Mouse (Mus musculus): ENCODE results near the gene Tpra1. TPM values are rescaled to one million over a fixed set of nuclear protein-coding genes. Genes with fewer than 3 reads are reported as not detected.

The Tpra1 gene
- polyA plus RNA-seq, 1 experiment from 2014 or later: 44.8 TPM

DNA sequence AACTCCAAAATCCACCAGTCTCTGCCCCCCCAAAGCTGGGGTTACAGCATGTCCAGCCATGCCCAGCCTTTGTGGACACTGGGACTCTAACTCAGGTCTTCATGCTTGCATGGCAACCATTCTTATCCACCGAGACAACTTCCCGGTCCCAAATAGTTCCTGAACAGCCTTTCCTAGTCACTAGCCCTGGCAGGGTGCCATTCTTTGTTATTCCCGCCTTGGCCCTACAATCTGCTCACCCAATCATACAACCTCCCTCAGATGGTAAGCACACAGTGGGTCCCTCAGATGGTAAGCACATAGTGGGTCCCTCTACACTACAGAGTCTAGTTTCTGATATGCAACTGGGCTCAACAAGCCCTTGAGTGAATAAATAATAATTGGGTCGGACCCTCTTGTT is 31.5 kb upstream of the Tpra1 start:
- no peak for ATAC-seq (ENCODE audit: insufficient read depth, low FRiP score, low TSS enrichment)
- DNase-seq (ENCODE audit: low spot score): no peak
- 60% methylated on average over 4 of the region's 4 CpGs for WGBS
- Histone ChIP-seq H3K9me3 (ENCODE audit: control insufficient read depth, low read length) (no peaks in the 10 kb centered on the region), H3K9ac (ENCODE audit: low read length) (no peak overlapping the region), H3K36me3 (ENCODE audit: control insufficient read depth, insufficient read depth, low read length) (no peaks in the 10 kb centered on the region), H3K4me3 (ENCODE audit: low read depth, low read length) (no peak overlapping the region), H3K4me2 (ENCODE audit: low read depth) (no peak overlapping the region), H3K27me3 (ENCODE audit: control insufficient read depth, insufficient read depth, low read length) (no peaks in the 10 kb centered on the region), H3K4me1 (ENCODE audit: control insufficient read depth, insufficient read depth, low read length) (peaks cover 5% of the 10 kb centered on the region; the same call in 1 of the 2 replicates), H3K27ac (ENCODE audit: low read depth, low read length) (no peak overlapping the region)

DNA sequence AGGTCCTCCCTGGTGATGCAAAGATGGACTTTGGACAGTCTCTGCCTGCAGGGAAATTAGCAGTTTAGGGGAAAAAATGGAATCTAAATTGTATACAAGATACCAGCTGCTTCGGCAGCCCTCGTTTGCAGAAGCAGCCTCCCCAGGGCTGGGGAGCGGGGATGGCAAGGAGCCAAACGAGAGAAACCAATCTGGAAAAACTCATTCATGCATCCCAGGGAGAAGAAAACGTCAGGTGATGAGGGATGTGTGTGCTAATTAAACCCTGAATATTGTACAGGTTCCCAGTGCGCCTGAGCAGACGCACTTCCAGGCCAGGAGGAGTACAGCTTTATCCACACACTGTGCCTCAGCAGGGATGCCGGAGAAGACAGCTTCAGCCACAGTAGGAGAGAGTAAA is 30.5 kb upstream of the Tpra1 start:
- Histone ChIP-seq H3K9ac (ENCODE audit: low read length) (no peak overlapping the region), H3K27me3 (ENCODE audit: control insufficient read depth, insufficient read depth, low read length) (no peaks in the 10 kb centered on the region), H3K4me1 (ENCODE audit: control insufficient read depth, insufficient read depth, low read length) (peaks cover 5% of the 10 kb centered on the region; the same call in 1 of the 2 replicates), H3K36me3 (ENCODE audit: control insufficient read depth, insufficient read depth, low read length) (no peaks in the 10 kb centered on the region), H3K4me2 (ENCODE audit: low read depth) (no peak overlapping the region), H3K9me3 (ENCODE audit: control insufficient read depth, low read length) (no peaks in the 10 kb centered on the region), H3K27ac (ENCODE audit: low read depth, low read length) (no peak overlapping the region), H3K4me3 (ENCODE audit: low read depth, low read length) (no peak overlapping the region)
- DNase-seq (ENCODE audit: low spot score) (no peak), ATAC-seq (ENCODE audit: insufficient read depth, low FRiP score, low TSS enrichment) (no peak)
- WGBS: 59% methylated on average over 8 of the region's 8 CpGs

DNA sequence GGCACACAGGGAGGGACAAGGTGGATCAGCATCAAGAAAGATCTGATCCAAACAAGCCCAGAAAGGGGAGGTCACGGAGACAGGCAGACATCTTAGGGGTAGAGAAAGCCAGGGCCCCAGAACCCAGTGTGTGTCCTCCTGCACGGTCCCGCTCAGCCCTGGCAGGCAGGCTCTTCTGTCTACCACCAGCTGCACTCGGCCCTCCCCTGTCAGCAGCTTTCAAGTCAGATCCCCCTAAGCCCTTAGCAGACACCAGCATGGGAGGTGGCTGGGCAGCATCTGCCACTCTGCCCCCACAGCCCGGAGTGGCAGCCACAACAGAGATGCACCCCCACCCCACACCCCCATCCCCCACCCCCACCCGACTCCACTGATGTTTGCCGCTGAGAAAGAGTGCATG is 29.2 kb upstream of the Tpra1 start:
- Histone ChIP-seq H3K4me1 (ENCODE audit: control insufficient read depth, insufficient read depth, low read length) (peaks cover 5% of the 10 kb centered on the region; the same call in 1 of the 2 replicates), H3K4me3 (ENCODE audit: low read depth, low read length) (peak overlapping the region; percentile 75; the same call in 1 of the 2 replicates), H3K36me3 (ENCODE audit: control insufficient read depth, insufficient read depth, low read length) (no peaks in the 10 kb centered on the region), H3K27me3 (ENCODE audit: control insufficient read depth, insufficient read depth, low read length) (no peaks in the 10 kb centered on the region), H3K9me3 (ENCODE audit: control insufficient read depth, low read length) (no peaks in the 10 kb centered on the region), H3K27ac (ENCODE audit: low read depth, low read length) (no peak overlapping the region), H3K9ac (ENCODE audit: low read length) (no peak overlapping the region), H3K4me2 (ENCODE audit: low read depth) (peak overlapping the region; percentile 73)
- ATAC-seq (ENCODE audit: insufficient read depth, low FRiP score, low TSS enrichment) (no peak), DNase-seq (ENCODE audit: low spot score) (no peak)
- 38% methylated on average over 7 of the region's 7 CpGs for WGBS

DNA sequence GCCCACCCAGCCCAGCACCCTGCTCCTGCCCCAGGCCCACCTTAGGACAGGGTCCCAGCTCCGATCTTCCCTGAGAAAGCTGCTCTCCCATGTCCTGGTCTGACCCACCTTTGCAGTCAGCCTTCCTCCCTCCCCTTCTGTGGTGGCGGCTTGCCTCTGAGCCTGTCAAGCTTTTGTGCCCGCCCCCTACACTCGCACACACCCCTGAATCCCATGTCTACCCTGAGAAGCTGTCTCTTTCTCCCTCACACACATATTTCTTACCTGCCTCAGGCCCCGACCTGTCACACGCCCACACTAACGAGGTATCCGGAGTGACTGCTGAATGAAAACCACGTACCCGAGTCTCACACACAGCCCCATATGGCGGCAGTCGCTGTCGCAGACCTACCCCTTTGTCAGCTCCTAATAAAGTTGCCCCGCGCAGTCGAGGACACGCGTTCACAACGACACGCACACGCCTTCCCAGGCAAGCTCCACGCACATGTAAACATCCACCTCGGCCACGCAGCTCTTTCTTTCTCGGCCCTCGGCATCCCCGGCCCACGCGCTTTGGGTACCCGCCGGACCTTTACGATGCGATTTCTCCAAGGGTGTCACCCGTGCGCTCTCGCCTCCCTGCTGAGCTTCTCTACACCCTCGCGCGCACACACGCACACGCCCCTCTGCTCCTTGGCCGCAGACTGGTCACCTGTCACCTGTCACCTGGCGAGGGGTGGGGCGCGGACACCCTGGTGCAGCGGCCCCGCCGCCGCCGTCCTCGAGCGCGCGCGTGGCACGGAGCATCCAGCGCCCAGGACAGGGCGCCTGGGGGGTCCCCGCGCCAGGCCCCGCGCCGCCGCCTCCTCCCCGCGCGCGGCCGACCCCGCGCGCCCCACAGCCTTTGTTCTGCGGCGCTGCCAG is 27.8 kb upstream of the Tpra1 start:
- DNase-seq (ENCODE audit: low spot score): peak; percentile 61
- 3% methylated on average over 67 of the region's 74 CpGs for WGBS
- H3K27me3 ChIP-seq (ENCODE audit: control insufficient read depth, insufficient read depth, low read length): no peaks in the 10 kb centered on the region

DNA sequence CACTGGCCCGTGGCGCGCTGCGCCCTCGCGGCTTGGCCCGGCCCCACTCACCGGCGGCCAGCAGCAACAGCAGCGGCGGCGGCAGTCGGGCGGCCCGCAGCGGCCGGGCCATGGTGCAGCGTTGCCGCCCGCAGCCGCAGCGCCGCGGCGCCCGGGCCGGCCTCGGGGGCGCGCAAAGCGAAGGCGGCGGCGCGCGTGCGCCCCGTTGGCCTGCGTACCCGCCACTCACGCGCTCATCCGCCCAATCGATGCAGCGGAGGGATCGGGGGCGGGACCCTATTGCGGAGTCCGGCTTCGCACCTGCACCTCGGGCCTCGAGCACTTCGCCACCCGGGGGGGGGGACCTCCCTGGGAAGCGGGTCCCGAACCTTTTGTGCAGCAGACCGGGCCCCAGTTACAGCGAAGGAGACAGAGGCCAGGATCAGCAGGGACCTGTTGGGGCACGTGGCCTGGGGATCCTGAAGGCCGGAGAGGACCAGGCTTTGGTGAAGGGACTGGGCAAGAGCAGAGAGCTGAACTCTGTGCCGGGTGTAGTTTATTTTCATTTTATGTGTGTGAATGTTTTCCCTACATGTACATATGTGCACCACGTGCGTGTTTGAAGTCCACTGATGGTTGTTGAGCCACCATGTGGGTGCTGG is 27.1 kb upstream of the Tpra1 start, which contains the start of gene Podxl2:
Gene Podxl2, minus strand, starts transcription at position 177 of the 641 bp plus-strand sequence.
- H3K9me3 ChIP-seq (ENCODE audit: control insufficient read depth, low read length): no peaks in the 10 kb centered on the region
- H3K27ac ChIP-seq (ENCODE audit: low read depth, low read length): peak within 1 kb of the TSS; percentile 49
- ATAC-seq (ENCODE audit: insufficient read depth, low FRiP score, low TSS enrichment) (peak; percentile 79), DNase-seq (ENCODE audit: low spot score) (peak; percentile 89)
- 7% methylated on average over 45 of the region's 63 CpGs for WGBS
- no peaks in the 10 kb centered on the region for H3K27me3 ChIP-seq (ENCODE audit: control insufficient read depth, insufficient read depth, low read length)
- no peaks in the 10 kb centered on the region for H3K36me3 ChIP-seq (ENCODE audit: control insufficient read depth, insufficient read depth, low read length)
- peak within 1 kb of the TSS; percentile 88 for H3K9ac ChIP-seq (ENCODE audit: low read length)
- peak within 1 kb of the TSS; percentile 73 for H3K4me2 ChIP-seq (ENCODE audit: low read depth)
- peak within 1 kb of the TSS; percentile 75 for H3K4me3 ChIP-seq (ENCODE audit: low read depth, low read length)
- H3K4me1 ChIP-seq (ENCODE audit: control insufficient read depth, insufficient read depth, low read length): peaks cover 5% of the 10 kb centered on the region; the same call in 1 of the 2 replicates

More for the DNA sequence above, 27.8 kb upstream of the Tpra1 start:
- Histone ChIP-seq H3K4me2 (ENCODE audit: low read depth) (peak overlapping the region; percentile 73), H3K36me3 (ENCODE audit: control insufficient read depth, insufficient read depth, low read length) (no peaks in the 10 kb centered on the region), H3K27ac (ENCODE audit: low read depth, low read length) (peak overlapping the region; percentile 49), H3K9ac (ENCODE audit: low read length) (peak overlapping the region; percentile 88), H3K4me3 (ENCODE audit: low read depth, low read length) (peak overlapping the region; percentile 75), H3K4me1 (ENCODE audit: control insufficient read depth, insufficient read depth, low read length) (peaks cover 5% of the 10 kb centered on the region; the same call in 1 of the 2 replicates), H3K9me3 (ENCODE audit: control insufficient read depth, low read length) (no peaks in the 10 kb centered on the region)
- peak; percentile 62 for ATAC-seq (ENCODE audit: insufficient read depth, low FRiP score, low TSS enrichment)

GRCm38 (mm10) chr6:88879471-88879870 is 22.6 kb upstream of the Tpra1 start:
- DNase-seq (ENCODE audit: low spot score) (no peak), ATAC-seq (ENCODE audit: insufficient read depth, low FRiP score, low TSS enrichment) (no peak)
- H3K27ac ChIP-seq (ENCODE audit: low read depth, low read length): no peak overlapping the region
- no peaks in the 10 kb centered on the region for H3K9me3 ChIP-seq (ENCODE audit: control insufficient read depth, low read length)
- H3K4me2 ChIP-seq (ENCODE audit: low read depth): no peak overlapping the region
- H3K27me3 ChIP-seq (ENCODE audit: control insufficient read depth, insufficient read depth, low read length): no peaks in the 10 kb centered on the region
- H3K4me1 ChIP-seq (ENCODE audit: control insufficient read depth, insufficient read depth, low read length): no peaks in the 10 kb centered on the region
- WGBS: 68% methylated on average over 4 of the region's 4 CpGs
- H3K4me3 ChIP-seq (ENCODE audit: low read depth, low read length): no peak overlapping the region
- no peak overlapping the region for H3K9ac ChIP-seq (ENCODE audit: low read length)
- H3K36me3 ChIP-seq (ENCODE audit: control insufficient read depth, insufficient read depth, low read length): peaks cover 6% of the 10 kb centered on the region

DNA sequence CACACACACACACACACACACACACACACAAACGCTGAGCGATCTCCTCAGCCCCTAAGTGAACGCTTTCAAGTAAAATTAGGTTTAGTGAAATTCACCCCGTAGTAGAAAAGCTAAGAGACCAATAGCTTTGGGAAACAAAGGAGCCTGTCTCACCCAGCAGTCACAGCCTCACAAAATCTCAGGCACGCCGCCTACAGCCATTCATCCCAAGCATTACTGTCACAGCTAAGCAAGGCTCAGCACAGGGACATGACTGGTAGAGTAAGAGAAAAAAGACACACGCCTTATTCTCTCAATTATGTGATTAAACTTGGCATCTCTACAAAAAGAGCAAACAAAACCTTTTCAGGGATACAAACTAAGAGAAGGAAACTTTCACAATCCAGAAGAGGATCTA is 20.7 kb upstream of the Tpra1 start:
- Histone ChIP-seq H3K9me3 (ENCODE audit: control insufficient read depth, low read length) (no peaks in the 10 kb centered on the region), H3K9ac (ENCODE audit: low read length) (no peak overlapping the region), H3K36me3 (ENCODE audit: control insufficient read depth, insufficient read depth, low read length) (peaks cover 14% of the 10 kb centered on the region), H3K27me3 (ENCODE audit: control insufficient read depth, insufficient read depth, low read length) (no peaks in the 10 kb centered on the region), H3K27ac (ENCODE audit: low read depth, low read length) (no peak overlapping the region), H3K4me1 (ENCODE audit: control insufficient read depth, insufficient read depth, low read length) (no peaks in the 10 kb centered on the region), H3K4me3 (ENCODE audit: low read depth, low read length) (no peak overlapping the region), H3K4me2 (ENCODE audit: low read depth) (no peak overlapping the region)
- 74% methylated on average over 7 of the region's 7 CpGs for WGBS
- no peak for ATAC-seq (ENCODE audit: insufficient read depth, low FRiP score, low TSS enrichment)
- DNase-seq (ENCODE audit: low spot score): no peak

GRCm38 (mm10) chr6:88884195-88884594 is 17.9 kb upstream of the Tpra1 start:
- Histone ChIP-seq H3K4me1 (ENCODE audit: control insufficient read depth, insufficient read depth, low read length) (no peaks in the 10 kb centered on the region), H3K9me3 (ENCODE audit: control insufficient read depth, low read length) (no peaks in the 10 kb centered on the region), H3K27me3 (ENCODE audit: control insufficient read depth, insufficient read depth, low read length) (no peaks in the 10 kb centered on the region), H3K4me3 (ENCODE audit: low read depth, low read length) (no peak overlapping the region), H3K9ac (ENCODE audit: low read length) (no peak overlapping the region), H3K4me2 (ENCODE audit: low read depth) (no peak overlapping the region), H3K36me3 (ENCODE audit: control insufficient read depth, insufficient read depth, low read length) (peaks cover 29% of the 10 kb centered on the region), H3K27ac (ENCODE audit: low read depth, low read length) (no peak overlapping the region)
- no peak for DNase-seq (ENCODE audit: low spot score)
- WGBS: 95% methylated on average over 10 of the region's 10 CpGs
- no peak for ATAC-seq (ENCODE audit: insufficient read depth, low FRiP score, low TSS enrichment)

All from neural tube, embryonic 11.5 days (tissue).